Mouse (Mus musculus) gastrocnemius, postnatal 4 days (tissue): ENCODE measurements around the gene Traf2. TPM values are rescaled to one million over a fixed set of nuclear protein-coding genes. Genes with fewer than 3 reads are reported as not detected.

Experiments used
- DNase-seq, 2 experiments: peaks; one replicate each; pipeline ENCODE4 v3.0.0; 2021 to 2022; ENCODE audit warnings: low spot score in 2 of 2, mixed read lengths in 2 of 2
- total RNA-seq, 2 experiments: library from RNA; stranded (reverse); gene quantifications; 2 replicates each; pipeline ENCODE4 v1.2.3; 2021

Traf2 gene
- total RNA-seq, 2 experiments from 2014 or later: 15.7 to 16.5 TPM

- no peak for DNase-seq
Measured at GRCm38 (mm10) chr2:25498622-25499478, 47.9 kb downstream of the Traf2 start.

- DNase-seq: no peak
Measured at GRCm38 (mm10) chr2:25497846-25498575, 48.7 kb downstream of the Traf2 start.

GRCm38 (mm10) chr2:25496462-25496861, 50.3 kb downstream of the Traf2 start:
- no peak for DNase-seq

GRCm38 (mm10) chr2:25493476-25493961, 53.2 kb downstream of the Traf2 start, which contains the start of gene Lcn12:
Gene Lcn12 (minus strand): TSS chr2:25493911.
- DNase-seq: no peak

- DNase-seq: no peak
Measured at GRCm38 (mm10) chr2:25492988-25493387, 53.8 kb downstream of the Traf2 start.

GRCm38 (mm10) chr2:25488671-25489068, 58.1 kb downstream of the Traf2 start:
- no peak for DNase-seq

GRCm38 (mm10) chr2:25487965-25488670, 58.6 kb downstream of the Traf2 start:
- no peak for DNase-seq

GRCm38 (mm10) chr2:25484901-25485647, 61.7 kb downstream of the Traf2 start:
- DNase-seq: no peak

- DNase-seq: no peak
Measured at GRCm38 (mm10) chr2:25482969-25483368, 63.8 kb downstream of the Traf2 start.

GRCm38 (mm10) chr2:25480541-25480940, 66.2 kb downstream of the Traf2 start:
- DNase-seq: no peak

GRCm38 (mm10) chr2:25479551-25480311, 67.0 kb downstream of the Traf2 start:
- no peak for DNase-seq

GRCm38 (mm10) chr2:25477967-25478675, 68.6 kb downstream of the Traf2 start:
- DNase-seq: no peak

- DNase-seq: no peak
Measured at GRCm38 (mm10) chr2:25477541-25477940, 69.2 kb downstream of the Traf2 start.

- DNase-seq: no peak
Measured at GRCm38 (mm10) chr2:25472550-25472949, 74.2 kb downstream of the Traf2 start.

GRCm38 (mm10) chr2:25469969-25470368, 76.8 kb downstream of the Traf2 start, which contains the start of gene Ptgds:
Gene Ptgds (minus strand): TSS chr2:25470046.
- no peak for DNase-seq

- DNase-seq: no peak
Measured at GRCm38 (mm10) chr2:25468962-25469915, 77.5 kb downstream of the Traf2 start.
